Mouse (Mus musculus) limb, embryonic 10.5 days (tissue): ENCODE results near the gene Rcn3. TPM values are rescaled to one million over a fixed set of nuclear protein-coding genes. Genes with fewer than 3 reads are reported as not detected.
"Not testable (repeated sequence)": the region's sequence is repeated elsewhere in the genome, so short reads cannot be mapped to it uniquely, and the experiment has no call there.

Experiments
- DNase-seq: peaks from one replicate; pipeline ENCODE4 v3.0.0-alpha.2; 2017; ENCODE audit warnings: low spot score
- H3K27ac ChIP-seq: fragments of 300-500 bp; sonication (generic); 2 replicates; pipeline ENCODE4 v1.5.1; 2016; ENCODE audit warnings: mild to moderate bottlenecking
- H3K27me3 ChIP-seq: fragments of 300-500 bp; sonication (generic); 2 replicates; pipeline ENCODE4 v1.6.1; 2016; ENCODE audit warnings: low read depth, mild to moderate bottlenecking; ENCODE audit not compliant: poor library complexity, severe bottlenecking
- H3K36me3 ChIP-seq: fragments of 300-500 bp; sonication (generic); 2 replicates; pipeline ENCODE4 v1.6.1; 2016; ENCODE audit warnings: mild to moderate bottlenecking, moderate library complexity
- H3K4me1 ChIP-seq: fragments of 300-500 bp; sonication (generic); 2 replicates; pipeline ENCODE4 v1.6.1; 2016
- H3K4me3 ChIP-seq: fragments of 300-500 bp; sonication (generic); 2 replicates; pipeline ENCODE4 v1.5.1; 2016; ENCODE audit warnings: mild to moderate bottlenecking, moderate library complexity
- H3K9me3 ChIP-seq: fragments of 300-500 bp; sonication (generic); replicated peaks from 2 replicates; pipeline ENCODE4 v1.6.1; 2016; ENCODE audit warnings: mild to moderate bottlenecking
- WGBS: fragments of 180-500 bp; shearing (Covaris S2); methylation state at CpG from one replicate; pipeline ENCODE4 v1.1.7; 2016; 5-methylcytosine and 5-hydroxymethylcytosine counted together
- polyA plus RNA-seq: library from polyadenylated mRNA; unstranded; fragments of >200 nt; fragmentation: Nextera tagmentation; extraction: Ambion mirVana; gene quantifications from 2 replicates; pipeline ENCODE4 v1.2.1, GENCODE M21; 2016

Rcn3 gene
- polyA plus RNA-seq, 1 experiment from 2014 or later: 210 TPM

- H3K9me3 ChIP-seq: no peaks in the 10 kb centered on the region
- peaks cover 5% of the 10 kb centered on the region for H3K27me3 ChIP-seq
- peaks cover 32% of the 10 kb centered on the region for H3K36me3 ChIP-seq
- peak overlapping the region; percentile 97 for H3K27ac ChIP-seq
- H3K4me1 ChIP-seq: peaks cover 39% of the 10 kb centered on the region
- H3K4me3 ChIP-seq: peak overlapping the region; percentile 75
- WGBS: under 1% methylated on average over 17 of the region's 17 CpGs
- no peak for DNase-seq
Measured at GRCm38 (mm10) chr7:45129318-45129717, 37.3 kb upstream of the Rcn3 start.

GRCm38 (mm10) chr7:45128624-45129246, 36.7 kb upstream of the Rcn3 start, which contains the start of gene Rpl13a:
Gene Rpl13a (minus strand): TSS chr7:45128761.
- Histone ChIP-seq H3K27ac (peak within 1 kb of the TSS; percentile 97), H3K9me3 (no peaks in the 10 kb centered on the region), H3K4me1 (peaks cover 39% of the 10 kb centered on the region), H3K27me3 (no peaks in the 10 kb centered on the region), H3K36me3 (peaks cover 32% of the 10 kb centered on the region), H3K4me3 (peak within 1 kb of the TSS; percentile 75)
- under 1% methylated on average over 48 of the region's 48 CpGs for WGBS
- peak; percentile 95 for DNase-seq

- no peaks in the 10 kb centered on the region for H3K9me3 ChIP-seq
- peak overlapping the region; percentile 97 for H3K27ac ChIP-seq
- 1% methylated on average over 6 of the region's 6 CpGs for WGBS
- DNase-seq: no peak
- H3K4me3 ChIP-seq: peak overlapping the region; percentile 75
- H3K36me3 ChIP-seq: peaks cover 38% of the 10 kb centered on the region
- peaks cover 45% of the 10 kb centered on the region for H3K4me1 ChIP-seq
- H3K27me3 ChIP-seq: no peaks in the 10 kb centered on the region
Measured at GRCm38 (mm10) chr7:45127700-45128224, 35.7 kb upstream of the Rcn3 start.

- Histone ChIP-seq H3K4me1 (peaks cover 51% of the 10 kb centered on the region), H3K9me3 (no peaks in the 10 kb centered on the region)
- DNase-seq: no peak
Measured at GRCm38 (mm10) chr7:45126844-45127699, 35.1 kb upstream of the Rcn3 start.

GRCm38 (mm10) chr7:45126147-45126843, 34.3 kb upstream of the Rcn3 start:
- Histone ChIP-seq H3K36me3 (peaks cover 53% of the 10 kb centered on the region), H3K27ac (peak overlapping the region; percentile 97), H3K27me3 (no peaks in the 10 kb centered on the region), H3K9me3 (no peaks in the 10 kb centered on the region), H3K4me1 (peaks cover 59% of the 10 kb centered on the region), H3K4me3 (peak overlapping the region; percentile 75)
- WGBS: 79% methylated on average over 17 of the region's 17 CpGs
- DNase-seq: no peak

More at GRCm38 (mm10) chr7:45126844-45127699, 35.1 kb upstream of the Rcn3 start:
- WGBS: 48% methylated on average over 21 of the region's 21 CpGs
- Histone ChIP-seq H3K27ac (peak overlapping the region; percentile 97), H3K27me3 (no peaks in the 10 kb centered on the region), H3K4me3 (peak overlapping the region; percentile 75), H3K36me3 (peaks cover 45% of the 10 kb centered on the region)

- Histone ChIP-seq H3K36me3 (peaks cover 59% of the 10 kb centered on the region), H3K4me1 (peaks cover 62% of the 10 kb centered on the region), H3K4me3 (peak overlapping the region; percentile 84)
- H3K9me3 ChIP-seq, H3K27ac ChIP-seq, H3K27me3 ChIP-seq, DNase-seq: not testable (repeated sequence)
- WGBS: 66% methylated on average over 5 of the region's 5 CpGs
Measured at GRCm38 (mm10) chr7:45125649-45126048, 33.6 kb upstream of the Rcn3 start.

GRCm38 (mm10) chr7:45125144-45125600, 33.2 kb upstream of the Rcn3 start:
- peak; percentile 68 for DNase-seq
- Histone ChIP-seq H3K36me3 (peaks cover 64% of the 10 kb centered on the region), H3K4me1 (peaks cover 62% of the 10 kb centered on the region), H3K4me3 (peak overlapping the region; percentile 84), H3K9me3 (no peaks in the 10 kb centered on the region), H3K27ac (peak overlapping the region; percentile 95; the same call in 1 of the 2 replicates), H3K27me3 (no peaks in the 10 kb centered on the region)
- 10% methylated on average over 7 of the region's 7 CpGs for WGBS

- under 1% methylated on average over 59 of the region's 59 CpGs for WGBS
- peaks cover 57% of the 10 kb centered on the region for H3K4me1 ChIP-seq
- DNase-seq: peak; percentile 99
Measured at GRCm38 (mm10) chr7:45124224-45125143, 32.5 kb upstream of the Rcn3 start, which contains the start of gene Rps11. Gene Rps11 (minus strand): TSS chr7:45124439.

GRCm38 (mm10) chr7:45123186-45123570, 31.2 kb upstream of the Rcn3 start:
- H3K27ac ChIP-seq: peak overlapping the region; percentile 95
- DNase-seq: no peak
- peak overlapping the region; percentile 84 for H3K4me3 ChIP-seq
- no peaks in the 10 kb centered on the region for H3K27me3 ChIP-seq
- H3K4me1 ChIP-seq: peaks cover 53% of the 10 kb centered on the region
- no peaks in the 10 kb centered on the region for H3K9me3 ChIP-seq
- peaks cover 84% of the 10 kb centered on the region for H3K36me3 ChIP-seq
- 22% methylated on average over 12 of the region's 12 CpGs for WGBS

More at GRCm38 (mm10) chr7:45124224-45125143, 32.5 kb upstream of the Rcn3 start, which contains the start of gene Rps11:
- Histone ChIP-seq H3K27ac (peak within 1 kb of the TSS; percentile 95), H3K27me3 (no peaks in the 10 kb centered on the region), H3K36me3 (peaks cover 71% of the 10 kb centered on the region), H3K4me3 (peak within 1 kb of the TSS; percentile 84), H3K9me3 (no peaks in the 10 kb centered on the region)

- DNase-seq: no peak
- Histone ChIP-seq H3K27me3 (no peaks in the 10 kb centered on the region), H3K36me3 (peaks cover 85% of the 10 kb centered on the region), H3K27ac (peak overlapping the region; percentile 95), H3K4me3 (peak overlapping the region; percentile 84), H3K9me3 (no peaks in the 10 kb centered on the region), H3K4me1 (peaks cover 53% of the 10 kb centered on the region)
- WGBS: 83% methylated on average over 15 of the region's 15 CpGs
Measured at GRCm38 (mm10) chr7:45122561-45123185, 30.7 kb upstream of the Rcn3 start.

- peaks cover 48% of the 10 kb centered on the region for H3K4me1 ChIP-seq
- no peak for DNase-seq
- no peaks in the 10 kb centered on the region for H3K27me3 ChIP-seq
- no peak overlapping the region for H3K27ac ChIP-seq
- H3K9me3 ChIP-seq: no peaks in the 10 kb centered on the region
- peak overlapping the region; percentile 18 for H3K4me3 ChIP-seq
- H3K36me3 ChIP-seq: peaks cover 81% of the 10 kb centered on the region
Measured at GRCm38 (mm10) chr7:45121966-45122365, 29.9 kb upstream of the Rcn3 start.
